Mouse (Mus musculus): ENCODE results near the gene Dpf2.

DNA sequence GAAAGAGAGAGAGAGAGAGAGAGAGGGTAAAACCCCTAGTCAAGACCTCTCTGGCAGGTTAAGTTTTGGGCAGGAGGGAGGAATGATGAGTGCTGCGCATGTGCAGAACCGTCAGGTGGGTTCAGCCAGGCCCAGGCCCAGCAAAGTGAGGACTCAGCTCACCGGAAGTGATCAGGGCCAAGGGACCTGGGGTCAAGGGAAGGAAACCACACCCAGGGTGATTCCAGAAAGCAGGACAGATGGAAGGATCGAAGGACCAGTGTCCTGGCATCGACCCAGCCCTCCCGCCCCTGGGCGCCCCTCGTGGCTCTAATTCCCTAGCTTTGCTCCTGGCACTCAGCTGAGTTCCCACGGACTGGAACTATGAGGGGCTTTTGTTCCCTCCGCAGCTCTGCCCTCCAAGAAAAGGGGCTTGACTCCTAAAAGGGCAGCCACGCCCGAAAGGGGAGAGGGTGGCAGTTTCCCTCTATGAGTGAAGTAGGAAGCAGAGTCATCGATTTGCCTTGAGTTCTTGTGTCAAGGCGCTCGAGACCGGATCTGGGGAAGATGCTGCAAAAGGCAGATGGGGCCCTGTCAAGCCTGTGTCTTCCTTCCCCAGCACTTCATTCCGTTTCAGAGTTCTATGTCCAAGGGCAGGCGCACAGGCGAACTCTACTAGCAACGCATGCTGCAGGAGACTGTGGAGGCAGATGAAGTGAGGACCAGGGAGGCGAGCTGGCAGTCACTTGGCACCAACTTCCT is 24.5 kb upstream of the Dpf2 start:
- TF ChIP-seq CTCF (IDR thresholded peaks at IDR 0.05; ENCODE audit: borderline replicate concordance, control insufficient read depth, extremely low read depth, insufficient read depth, low read length, poor library complexity) (no peak), POLR2A (IDR thresholded peaks at IDR 0.05; ENCODE audit: control insufficient read depth, extremely low read depth, insufficient read depth, low read length, poor library complexity) (no peak)
